Mouse (Mus musculus): ENCODE results near the gene Mical3. TPM values are rescaled to one million over a fixed set of nuclear protein-coding genes. Genes with fewer than 3 reads are reported as not detected.
"Not testable (repeated sequence)": the region's sequence is repeated elsewhere in the genome, so short reads cannot be mapped to it uniquely, and the experiment has no call there.

Gene Mical3
- polyA plus RNA-seq, 1 experiment from 2014 or later = 13.1 TPM

DNA sequence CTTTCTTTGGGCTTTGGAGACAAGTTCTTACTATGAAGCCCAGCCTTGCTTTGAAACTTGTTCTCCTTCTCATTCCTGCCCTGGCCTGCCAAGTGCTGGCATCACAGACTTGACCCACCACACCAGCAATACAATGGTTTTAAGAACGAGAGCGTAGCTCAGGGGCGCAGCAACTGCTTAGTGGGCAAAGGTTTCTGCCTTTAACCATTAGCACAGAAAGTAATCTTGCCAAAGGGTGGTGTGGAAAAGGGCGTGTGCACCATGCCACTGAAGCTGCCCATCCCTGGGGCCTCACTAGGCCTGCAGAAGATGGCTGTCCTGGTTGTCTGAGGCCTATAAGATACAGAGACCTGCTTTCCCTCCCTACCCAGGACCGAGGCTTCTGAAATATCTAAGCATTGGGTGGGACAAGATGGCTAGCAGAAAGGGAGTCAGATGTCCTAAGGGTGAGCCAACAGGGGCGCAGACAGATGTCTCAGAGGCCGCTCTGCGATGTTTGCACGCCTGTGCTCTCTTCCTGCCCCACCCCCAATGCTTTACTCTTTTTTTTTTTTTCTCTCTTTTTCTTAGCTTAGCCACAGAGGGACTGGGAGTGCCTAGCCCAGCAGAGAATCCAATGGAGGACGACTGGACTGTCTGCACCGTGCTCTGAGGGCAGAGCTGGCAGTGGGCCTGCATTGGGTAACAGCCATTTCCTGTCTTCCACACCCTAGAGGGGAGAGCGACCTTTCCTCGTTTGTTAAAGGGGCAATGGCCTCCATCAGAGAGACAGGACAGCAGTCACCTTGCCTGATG is 219.4 kb downstream of the Mical3 start:
- H3K27ac ChIP-seq = no peak overlapping the region
- H3K27me3 ChIP-seq = 0 out of 2 replicates have a peak, but pooled peaks cover 6% of the 10 kb centered on the region
- H3K36me3 ChIP-seq = no peaks in the 10 kb centered on the region
- no peak overlapping the region for H3K4me3 ChIP-seq (replicated peaks)
- WGBS = 68% methylated on average over 13 of the region's 13 CpGs
- H3K4me2 ChIP-seq = no peak overlapping the region
- H3K9me3 ChIP-seq (replicated peaks) = no peaks in the 10 kb centered on the region
- no peak overlapping the region for H3K9ac ChIP-seq
- peaks cover 25% of the 10 kb centered on the region for H3K4me1 ChIP-seq
- ATAC-seq (replicated peaks; ENCODE audit: low FRiP score) = no peak

DNA sequence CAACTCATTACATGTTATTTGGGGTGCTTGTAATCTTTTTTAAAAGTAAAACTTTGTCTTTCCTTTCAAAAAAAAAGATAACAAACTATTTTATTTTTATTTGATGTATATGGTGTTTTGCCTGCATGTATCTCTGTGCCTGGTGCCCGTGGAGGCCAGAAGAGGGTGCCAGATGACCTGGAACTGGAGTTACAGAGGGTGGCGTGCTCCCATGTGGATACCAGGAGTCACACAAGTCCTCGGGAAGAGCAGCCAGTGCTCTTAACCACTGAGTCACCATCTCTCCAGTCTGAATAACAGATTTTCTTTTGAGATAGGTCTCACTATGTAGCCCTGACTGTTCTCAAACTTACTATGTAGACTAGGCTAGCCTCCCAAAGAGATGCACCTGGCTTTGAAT is 221.3 kb downstream of the Mical3 start:
- H3K27ac ChIP-seq = no peak overlapping the region
- H3K27me3 ChIP-seq = no peaks in the 10 kb centered on the region
- 85% methylated on average over 3 of the region's 3 CpGs for WGBS
- no peak overlapping the region for H3K4me3 ChIP-seq (replicated peaks)
- no peak for ATAC-seq (replicated peaks; ENCODE audit: low FRiP score)
- H3K4me1 ChIP-seq = peaks cover 8% of the 10 kb centered on the region; the same call in 1 of the 2 replicates
- no peak overlapping the region for H3K9ac ChIP-seq
- H3K36me3 ChIP-seq = no peaks in the 10 kb centered on the region
- no peak overlapping the region for H3K4me2 ChIP-seq
- no peaks in the 10 kb centered on the region for H3K9me3 ChIP-seq (replicated peaks)

DNA sequence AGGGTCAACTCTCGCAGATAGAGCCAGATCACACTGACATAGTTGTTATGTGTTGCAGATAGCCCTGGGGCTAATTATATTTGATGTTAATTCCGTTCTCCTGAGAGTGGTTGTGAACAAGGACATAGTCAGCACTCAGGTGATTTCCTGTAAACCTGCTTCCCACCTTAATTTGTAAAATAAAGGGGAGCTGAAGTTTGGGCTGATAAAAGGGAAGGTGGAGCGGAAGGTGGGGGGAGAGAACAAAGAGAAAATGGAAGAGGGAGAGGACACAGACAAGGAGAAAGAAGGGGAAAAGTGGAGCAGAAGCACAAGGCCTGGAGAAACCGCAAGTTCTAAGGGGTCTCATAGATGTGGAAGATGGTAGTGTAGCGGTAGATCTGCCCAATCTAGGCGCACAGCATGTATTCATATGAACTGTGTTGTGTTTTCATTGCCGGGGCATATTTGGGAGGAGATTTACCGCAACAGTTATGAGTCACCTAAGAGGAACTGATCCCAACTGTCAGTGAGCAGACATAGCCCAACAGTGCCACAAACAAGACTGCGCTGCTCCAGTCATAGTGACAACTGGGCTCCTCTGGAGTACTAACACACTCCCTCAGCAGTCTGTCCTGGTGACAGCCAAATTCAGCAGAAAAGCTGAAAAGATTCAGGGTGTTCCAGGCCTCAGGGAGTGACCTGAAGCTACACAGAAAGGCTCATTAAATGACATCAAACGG is 222.8 kb downstream of the Mical3 start:
- H3K36me3 ChIP-seq; ATAC-seq (replicated peaks; ENCODE audit: low FRiP score); H3K9me3 ChIP-seq (replicated peaks); H3K9ac ChIP-seq; H3K27me3 ChIP-seq; H3K27ac ChIP-seq; H3K4me1 ChIP-seq; H3K4me2 ChIP-seq; H3K4me3 ChIP-seq (replicated peaks): not testable (repeated sequence)
- 93% methylated on average over 10 of the region's 10 CpGs for WGBS

DNA sequence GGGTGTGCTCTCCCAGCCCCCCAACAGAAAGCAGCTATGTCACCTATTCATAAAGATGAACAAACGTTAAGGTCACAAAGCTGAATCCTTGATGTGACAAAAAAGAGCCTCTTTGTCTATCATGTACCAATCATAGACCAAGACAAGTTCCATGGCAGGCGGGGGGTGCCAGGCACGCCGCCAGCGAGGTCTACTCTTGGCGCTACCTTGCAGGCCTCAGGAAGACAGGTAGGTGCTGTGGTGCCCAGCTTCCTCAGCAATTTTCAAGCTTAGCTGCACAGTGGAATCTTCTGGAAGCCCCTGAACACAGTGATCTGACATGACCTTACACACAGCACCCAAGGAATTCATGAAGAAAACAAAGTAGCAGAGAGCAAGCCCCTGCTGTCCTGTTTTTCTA is 224.3 kb downstream of the Mical3 start:
- no peak for ATAC-seq (replicated peaks; ENCODE audit: low FRiP score)

DNA sequence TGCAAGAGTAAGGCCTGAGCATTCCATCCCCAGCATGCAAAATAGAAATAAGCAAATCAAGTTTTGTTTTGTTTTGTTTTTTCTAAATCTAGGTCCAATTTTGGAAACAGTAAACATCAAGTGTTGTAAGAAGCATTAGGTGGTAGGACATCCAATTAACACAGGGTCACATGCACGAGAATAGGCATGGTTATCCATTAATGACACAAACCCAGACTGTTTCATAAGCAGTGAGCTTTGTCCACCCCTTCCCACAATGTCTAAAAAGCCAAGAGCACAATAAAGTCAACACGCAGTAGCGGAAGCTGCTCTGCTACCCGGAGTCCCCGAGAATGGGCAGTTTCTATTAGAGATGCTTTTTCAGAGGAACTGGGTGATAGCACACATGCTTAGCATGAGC is 225.7 kb downstream of the Mical3 start:
- no peak overlapping the region for H3K4me3 ChIP-seq (replicated peaks)
- no peak overlapping the region for H3K4me2 ChIP-seq
- no peaks in the 10 kb centered on the region for H3K36me3 ChIP-seq
- 0 out of 2 replicates have a peak, but pooled peaks cover 2% of the 10 kb centered on the region for H3K4me1 ChIP-seq
- 74% methylated on average over 5 of the region's 5 CpGs for WGBS
- H3K9me3 ChIP-seq (replicated peaks) = no peaks in the 10 kb centered on the region
- ATAC-seq (replicated peaks; ENCODE audit: low FRiP score) = no peak
- no peaks in the 10 kb centered on the region for H3K27me3 ChIP-seq
- peak overlapping the region; percentile 68; the same call in 1 of the 2 replicates for H3K27ac ChIP-seq
- no peak overlapping the region for H3K9ac ChIP-seq

More for the DNA sequence above, 224.3 kb downstream of the Mical3 start:
- WGBS = 93% methylated on average over 6 of the region's 6 CpGs
- Histone ChIP-seq H3K4me1 (0 out of 2 replicates have a peak, but pooled peaks cover 3% of the 10 kb centered on the region), H3K27me3 (no peaks in the 10 kb centered on the region), H3K36me3 (no peaks in the 10 kb centered on the region), H3K4me2 (no peak overlapping the region), H3K4me3 (replicated peaks) (no peak overlapping the region), H3K27ac (no peak overlapping the region), H3K9me3 (replicated peaks) (no peaks in the 10 kb centered on the region), H3K9ac (no peak overlapping the region)

DNA sequence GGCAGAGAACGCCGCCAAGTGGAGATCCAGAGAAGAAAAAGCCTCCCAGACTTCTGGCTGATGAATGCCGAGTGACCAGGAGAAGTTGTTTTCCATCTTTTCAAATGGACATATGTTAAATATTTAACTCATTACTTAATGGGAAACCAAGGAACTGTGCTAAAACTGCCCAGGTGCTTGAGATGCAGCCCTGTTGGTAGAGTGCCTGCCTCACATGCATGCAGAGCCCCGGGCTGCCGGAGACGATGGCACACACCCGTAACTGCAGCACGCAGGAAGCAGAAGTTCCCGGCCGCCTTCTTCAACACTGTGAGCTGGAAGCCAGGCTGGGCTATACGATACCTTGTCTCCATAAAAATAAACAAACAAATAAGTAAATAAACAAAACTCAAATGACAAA is 226.8 kb downstream of the Mical3 start:
- 0 out of 2 replicates have a peak overlapping the region, but pooled peaks have one; percentile 4 for H3K4me2 ChIP-seq
- no peaks in the 10 kb centered on the region for H3K36me3 ChIP-seq
- 0 out of 2 replicates have a peak, but pooled peaks cover 2% of the 10 kb centered on the region for H3K4me1 ChIP-seq
- ATAC-seq (replicated peaks; ENCODE audit: low FRiP score) = peak; percentile 75; the same call in 1 of the 2 replicates
- no peaks in the 10 kb centered on the region for H3K9me3 ChIP-seq (replicated peaks)
- H3K27me3 ChIP-seq = no peaks in the 10 kb centered on the region
- H3K27ac ChIP-seq = peak overlapping the region; percentile 68; the same call in 1 of the 2 replicates
- H3K9ac ChIP-seq = no peak overlapping the region
- H3K4me3 ChIP-seq (replicated peaks) = no peak overlapping the region
- WGBS = 85% methylated on average over 11 of the region's 11 CpGs

DNA sequence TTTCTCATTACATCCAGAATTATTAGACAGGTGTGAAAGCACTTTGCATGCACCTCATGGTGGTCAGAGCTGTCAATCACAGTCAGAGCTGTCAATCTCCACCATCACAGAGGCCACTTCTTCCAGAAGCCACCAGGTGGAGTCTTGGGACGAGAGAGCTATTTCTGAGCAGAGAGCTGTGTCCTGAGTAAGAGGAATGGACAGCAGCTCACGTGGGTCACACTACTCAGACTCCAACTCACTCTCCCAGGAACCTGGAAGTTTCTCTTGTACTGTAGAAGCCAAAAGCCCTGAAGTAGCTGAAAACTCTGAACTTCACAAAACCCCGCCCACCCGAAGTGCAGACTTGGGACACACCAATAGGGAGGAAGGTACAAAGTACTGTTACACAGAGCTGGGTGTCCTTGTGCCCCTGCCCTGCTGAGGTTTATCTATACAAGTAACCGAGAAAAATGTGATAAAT is 227.3 kb downstream of the Mical3 start:
- no peak overlapping the region for H3K9ac ChIP-seq
- 58% methylated on average over 5 of the region's 5 CpGs for WGBS
- peak; percentile 83 for ATAC-seq (replicated peaks; ENCODE audit: low FRiP score)
- no peak overlapping the region for H3K4me3 ChIP-seq (replicated peaks)
- 0 out of 2 replicates have a peak overlapping the region, but pooled peaks have one; percentile 4 for H3K4me2 ChIP-seq
- H3K36me3 ChIP-seq = no peaks in the 10 kb centered on the region
- H3K9me3 ChIP-seq (replicated peaks) = no peaks in the 10 kb centered on the region
- H3K27ac ChIP-seq = peak overlapping the region; percentile 68; the same call in 1 of the 2 replicates
- no peaks in the 10 kb centered on the region for H3K27me3 ChIP-seq
- H3K4me1 ChIP-seq = 0 out of 2 replicates have a peak, but pooled peaks cover 2% of the 10 kb centered on the region

DNA sequence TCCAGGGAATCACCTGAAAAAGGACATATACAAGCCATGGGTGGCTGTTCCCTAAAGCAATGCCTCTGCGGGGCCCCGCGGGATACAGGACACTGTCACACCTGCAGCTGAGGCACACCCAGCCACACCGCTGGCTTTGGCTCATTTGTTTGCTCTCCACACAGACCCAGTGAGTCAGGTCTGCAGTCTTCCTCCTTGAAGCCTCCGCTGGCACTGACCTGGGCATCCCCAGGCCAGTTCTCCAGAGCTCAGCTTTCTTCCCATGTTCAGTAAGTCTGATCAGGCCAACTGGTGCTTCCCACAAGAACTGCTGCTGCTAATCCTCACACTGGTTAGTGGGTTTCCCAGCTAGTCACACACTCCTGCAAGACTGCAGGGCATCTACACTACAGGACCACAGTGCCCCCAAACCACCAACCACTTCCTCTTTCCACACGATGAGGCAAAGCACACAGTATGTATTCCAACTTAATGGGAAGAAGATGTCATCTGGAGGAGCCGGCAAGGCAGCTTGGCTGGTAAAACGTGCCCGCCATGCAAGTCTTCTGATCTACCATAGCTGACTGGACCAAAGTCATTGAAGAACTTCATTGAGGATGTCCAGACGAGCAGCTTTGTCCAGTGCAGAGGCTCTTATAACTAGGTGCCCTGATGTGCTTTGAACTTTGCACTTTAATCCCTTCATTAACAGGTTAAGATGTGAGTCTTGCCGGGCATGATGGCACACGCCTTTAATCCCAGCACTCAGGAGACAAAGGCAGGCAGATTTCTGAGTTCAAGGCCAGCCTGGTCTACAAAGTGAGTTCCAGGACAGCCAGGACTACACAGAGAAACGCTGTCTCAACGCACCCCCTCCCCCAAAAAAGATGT is 228.8 kb downstream of the Mical3 start:
- 88% methylated on average over 14 of the region's 14 CpGs for WGBS

DNA sequence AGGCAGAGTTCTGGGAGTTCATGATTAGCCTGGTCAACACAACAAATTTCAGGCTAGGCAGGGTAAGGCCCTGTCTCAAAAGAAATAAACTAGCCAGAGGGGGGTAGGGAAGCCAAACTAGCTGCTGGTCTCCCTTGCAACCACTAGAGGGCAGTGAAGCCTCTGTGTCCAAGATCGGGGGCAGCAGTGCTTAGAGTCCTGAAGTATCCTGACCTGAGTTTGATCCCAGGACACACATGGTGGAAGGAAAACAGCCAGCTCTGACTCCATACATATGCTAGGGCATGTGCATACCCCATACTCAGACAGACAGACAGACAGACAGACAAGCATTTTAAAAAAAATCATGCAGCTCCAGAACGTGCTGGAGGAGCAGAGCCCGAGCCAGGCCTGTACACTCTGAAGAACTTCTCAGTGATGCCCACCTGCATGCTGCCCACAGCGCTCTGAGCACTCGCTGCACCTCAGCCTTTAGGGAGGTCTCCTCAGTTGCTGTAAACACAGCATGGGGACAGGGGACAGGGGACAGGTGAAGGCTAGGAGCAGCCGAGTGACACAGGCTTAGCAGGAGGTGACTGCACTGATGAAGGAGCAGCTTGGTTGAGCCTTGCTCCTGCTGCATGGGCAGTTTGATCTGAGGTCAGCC is 232.5 kb downstream of the Mical3 start:
- H3K4me3 ChIP-seq (replicated peaks) = no peak overlapping the region
- no peaks in the 10 kb centered on the region for H3K9me3 ChIP-seq (replicated peaks)
- H3K9ac ChIP-seq = no peak overlapping the region
- no peaks in the 10 kb centered on the region for H3K4me1 ChIP-seq
- H3K4me2 ChIP-seq = no peak overlapping the region
- H3K27ac ChIP-seq = no peak overlapping the region
- WGBS = 74% methylated on average over 6 of the region's 6 CpGs
- H3K27me3 ChIP-seq = no peaks in the 10 kb centered on the region
- H3K36me3 ChIP-seq = peaks cover 22% of the 10 kb centered on the region
- peak; percentile 22; the same call in 1 of the 2 replicates for ATAC-seq (replicated peaks; ENCODE audit: low FRiP score)

More for the DNA sequence above, 228.8 kb downstream of the Mical3 start:
- no peak overlapping the region for H3K4me3 ChIP-seq (replicated peaks)
- H3K27me3 ChIP-seq = no peaks in the 10 kb centered on the region
- H3K36me3 ChIP-seq = no peaks in the 10 kb centered on the region
- no peaks in the 10 kb centered on the region for H3K9me3 ChIP-seq (replicated peaks)
- no peak overlapping the region for H3K9ac ChIP-seq
- ATAC-seq (replicated peaks; ENCODE audit: low FRiP score) = no peak
- H3K4me1 ChIP-seq = 0 out of 2 replicates have a peak, but pooled peaks cover 2% of the 10 kb centered on the region
- H3K27ac ChIP-seq = no peak overlapping the region
- H3K4me2 ChIP-seq = no peak overlapping the region

DNA sequence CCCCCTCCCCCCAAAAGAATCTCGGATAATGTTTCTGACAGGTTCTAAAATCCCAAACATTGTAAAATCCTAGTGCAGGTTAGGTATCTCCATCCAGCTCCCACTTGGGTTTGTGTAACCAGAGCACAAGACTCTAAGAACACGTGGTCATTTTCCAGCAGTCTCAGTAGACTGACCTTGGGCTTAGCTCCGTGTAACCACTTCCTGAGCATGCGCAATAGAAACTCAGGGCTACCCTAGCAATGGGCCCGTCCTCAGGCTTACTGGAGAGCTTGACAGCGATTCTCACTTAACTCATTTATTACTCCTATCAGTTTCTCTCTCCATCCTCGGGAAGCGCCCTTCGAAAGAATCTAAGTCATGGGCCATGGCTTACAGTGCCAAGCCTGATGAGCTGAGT is 236.3 kb downstream of the Mical3 start:
- no peaks in the 10 kb centered on the region for H3K27me3 ChIP-seq
- no peak overlapping the region for H3K27ac ChIP-seq
- H3K4me3 ChIP-seq (replicated peaks) = no peak overlapping the region
- WGBS = 75% methylated on average over 9 of the region's 9 CpGs
- no peak for ATAC-seq (replicated peaks; ENCODE audit: low FRiP score)
- no peaks in the 10 kb centered on the region for H3K4me1 ChIP-seq
- H3K9me3 ChIP-seq (replicated peaks) = no peaks in the 10 kb centered on the region
- H3K9ac ChIP-seq = no peak overlapping the region
- H3K4me2 ChIP-seq = no peak overlapping the region
- H3K36me3 ChIP-seq = peaks cover 60% of the 10 kb centered on the region

DNA sequence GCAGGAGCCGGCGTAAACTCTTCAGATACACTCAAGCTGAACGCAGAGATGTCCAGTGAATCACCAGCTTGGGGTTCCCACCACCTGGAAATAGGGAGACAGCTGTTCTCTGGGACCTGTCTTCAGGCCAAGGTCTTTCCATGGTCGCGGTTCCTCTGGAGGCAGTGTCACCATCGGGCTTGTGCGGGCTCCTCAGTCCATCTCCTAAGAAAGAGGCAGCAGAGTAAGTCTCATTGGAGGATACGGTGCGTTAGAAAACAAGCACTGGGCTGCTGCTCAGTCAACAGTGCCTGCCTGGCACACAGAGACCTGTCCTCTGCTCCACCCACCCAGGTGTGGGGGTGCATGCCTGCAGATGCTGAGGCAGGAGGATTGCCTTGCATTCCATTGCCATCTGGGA is 236.7 kb downstream of the Mical3 start:
- Histone ChIP-seq H3K27me3 (no peaks in the 10 kb centered on the region), H3K27ac (no peak overlapping the region), H3K9ac (no peak overlapping the region), H3K36me3 (peaks cover 65% of the 10 kb centered on the region), H3K9me3 (replicated peaks) (no peaks in the 10 kb centered on the region), H3K4me2 (no peak overlapping the region), H3K4me3 (replicated peaks) (no peak overlapping the region), H3K4me1 (no peaks in the 10 kb centered on the region)
- ATAC-seq (replicated peaks; ENCODE audit: low FRiP score) = no peak
- 93% methylated on average over 9 of the region's 9 CpGs for WGBS
